13 mouse cellular contexts compared by ENCODE assay signal in genomic region chr1:45675771-45676439, GRCm38 (mm10).
A peak's percentile ranks its signal among the peaks of the same experiment; 100 is the strongest.
DNase-seq lines count a peak whose midpoint lies in the region; ATAC-seq lines count a peak whose summit lies in the region.
"Had no signal": no experiment of that assay in that cellular context is flagged by ENCODE, and none has a peak within 500 bp of the region (broad histone marks: within the 10 kb centered on the region; RNA-seq: fewer than 3 reads in every experiment).

No protein-coding gene starts in this region.

- no peak overlapping the region for H3K9ac ChIP-seq in intestine, embryonic 15.5 days
- no peak overlapping the region for H3K9ac ChIP-seq in intestine, embryonic 16.5 days (ENCODE audit: low read depth, low read length)
- H3K9ac ChIP-seq: midbrain, embryonic 15.5 days had no signal

- 0 out of 2 replicates have a peak overlapping the region, but pooled peaks have one; percentile 13 for H3K27ac ChIP-seq in intestine, embryonic 15.5 days
- no peak overlapping the region for H3K27ac ChIP-seq in intestine, embryonic 16.5 days (ENCODE audit: low read length)
- H3K27ac ChIP-seq: heart, adult 2 months; midbrain, embryonic 15.5 days had no signal

- no peak for ATAC-seq in intestine, embryonic 15.5 days
- no peak for ATAC-seq in intestine, embryonic 16.5 days
- ATAC-seq: activated CD4-positive, CD25-positive, alpha-beta regulatory T cell, adult 4 months; midbrain, embryonic 15.5 days had no signal

- H3K4me1 ChIP-seq in intestine, embryonic 15.5 days (replicated peaks): no peaks in the 10 kb centered on the region
- no peaks in the 10 kb centered on the region for H3K4me1 ChIP-seq in intestine, embryonic 16.5 days (ENCODE audit: control insufficient read depth, insufficient read depth, low read length)
- H3K4me1 ChIP-seq: midbrain, embryonic 15.5 days had no signal

- no peak overlapping the region for H3K4me3 ChIP-seq in intestine, embryonic 15.5 days (replicated peaks)
- H3K4me3 ChIP-seq in intestine, embryonic 16.5 days (ENCODE audit: low read length): no peak overlapping the region
- H3K4me3 ChIP-seq: erythroblast, embryonic 14.5 days; heart, adult 2 months; midbrain, embryonic 15.5 days had no signal

- no peaks in the 10 kb centered on the region for H3K36me3 ChIP-seq in intestine, embryonic 15.5 days
- H3K36me3 ChIP-seq in intestine, embryonic 16.5 days (ENCODE audit: control insufficient read depth, insufficient read depth, low read length): no peaks in the 10 kb centered on the region
- H3K36me3 ChIP-seq: midbrain, embryonic 15.5 days had no signal

- H3K4me2 ChIP-seq in intestine, embryonic 15.5 days (replicated peaks): no peak overlapping the region
- no peak overlapping the region for H3K4me2 ChIP-seq in intestine, embryonic 16.5 days (ENCODE audit: low read depth, low read length)
- H3K4me2 ChIP-seq: midbrain, embryonic 15.5 days had no signal

- DNase-seq in brain, adult 2 months (ENCODE audit: low read depth, low spot score): peak; percentile 2
- peak; percentile 3 to 8 for DNase-seq in gastrocnemius, adult 8-10 months (ENCODE audit: low spot score in 2 of 2)
- DNase-seq in lung, postnatal 36 days: peak; percentile 34
- no peak for DNase-seq in right cerebral cortex, postnatal 25 days
- no peak for DNase-seq in layer of hippocampus, postnatal 25 days (ENCODE audit: extremely low spot score in 1 of 2, low spot score in 1 of 2)
- no peak for DNase-seq in spleen, adult 12 weeks (ENCODE audit: low spot score)

- no peaks in the 10 kb centered on the region for H3K9me3 ChIP-seq in intestine, embryonic 15.5 days
- H3K9me3 ChIP-seq in intestine, embryonic 16.5 days (ENCODE audit: control insufficient read depth, low read length): no peaks in the 10 kb centered on the region
- H3K9me3 ChIP-seq: midbrain, embryonic 15.5 days had no signal

- WGBS in intestine, embryonic 15.5 days: 58% methylated on average over 5 of the region's 5 CpGs
- WGBS in intestine, embryonic 16.5 days: 66% methylated on average over 5 of the region's 5 CpGs

- H3K27me3 ChIP-seq in intestine, embryonic 15.5 days (replicated peaks): no peaks in the 10 kb centered on the region
- H3K27me3 ChIP-seq in intestine, embryonic 16.5 days (replicated peaks; ENCODE audit: control insufficient read depth, insufficient read depth, low read length): no peaks in the 10 kb centered on the region
- H3K27me3 ChIP-seq: CH12.LX; midbrain, embryonic 15.5 days had no signal

Comparison
In these comparisons a context has a peak if more than half of its experiments do, and no peak if none do; other contexts are left out.
1. DNase-seq: peak in brain, adult 2 months (single experiment), gastrocnemius, adult 8-10 months (2 of 2) and lung, postnatal 36 days (single experiment); none in right cerebral cortex, postnatal 25 days (single experiment), layer of hippocampus, postnatal 25 days (0 of 2) and spleen, adult 12 weeks (single experiment).